Mouse (Mus musculus): Measurements from ENCODE around the gene Wscd2.

DNA sequence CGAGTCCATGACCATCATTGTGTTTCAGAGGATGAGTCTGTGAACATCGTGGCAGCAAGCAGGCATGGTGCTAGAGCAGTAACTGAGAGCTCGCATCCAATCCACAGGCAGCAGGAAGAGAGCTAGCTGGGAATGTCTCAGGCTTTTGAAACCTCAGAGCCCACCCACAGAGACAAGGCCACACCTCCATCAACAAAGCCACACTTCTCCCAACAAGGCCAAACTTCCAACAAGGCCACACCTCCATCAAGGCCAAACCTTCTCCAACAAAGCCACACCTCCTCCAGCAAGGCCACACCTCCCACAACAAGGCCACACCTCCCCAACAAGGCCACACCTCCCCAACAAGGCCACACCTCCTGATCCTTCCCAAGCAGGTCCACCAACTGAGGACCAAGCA is 40.8 kb upstream of the Wscd2 start:
- no peak for TF ChIP-seq POLR2A (IDR thresholded peaks at IDR 0.05; ENCODE audit: insufficient read depth, low read depth, low read length)
- no peak for TF ChIP-seq EP300 (IDR thresholded peaks at IDR 0.05; ENCODE audit: insufficient read depth, low read depth, low read length)
- no peak for TF ChIP-seq CTCF (IDR thresholded peaks at IDR 0.05)

Measured in heart, adult 2 months (tissue).